Mouse (Mus musculus) heart, postnatal 0 days (tissue): ENCODE data around the gene Grk5.

ENCODE experiments used
- CTCF ChIP-seq: IDR thresholded peaks from 2 replicates; pipeline ENCODE4 v1.5.1; 2016; ENCODE audit warnings: antibody characterized with exemption, control low read depth, low read depth
- EP300 ChIP-seq: IDR thresholded peaks from 2 replicates; pipeline ENCODE4 v1.6.1; 2016; ENCODE audit warnings: antibody characterized with exemption, low read depth

DNA sequence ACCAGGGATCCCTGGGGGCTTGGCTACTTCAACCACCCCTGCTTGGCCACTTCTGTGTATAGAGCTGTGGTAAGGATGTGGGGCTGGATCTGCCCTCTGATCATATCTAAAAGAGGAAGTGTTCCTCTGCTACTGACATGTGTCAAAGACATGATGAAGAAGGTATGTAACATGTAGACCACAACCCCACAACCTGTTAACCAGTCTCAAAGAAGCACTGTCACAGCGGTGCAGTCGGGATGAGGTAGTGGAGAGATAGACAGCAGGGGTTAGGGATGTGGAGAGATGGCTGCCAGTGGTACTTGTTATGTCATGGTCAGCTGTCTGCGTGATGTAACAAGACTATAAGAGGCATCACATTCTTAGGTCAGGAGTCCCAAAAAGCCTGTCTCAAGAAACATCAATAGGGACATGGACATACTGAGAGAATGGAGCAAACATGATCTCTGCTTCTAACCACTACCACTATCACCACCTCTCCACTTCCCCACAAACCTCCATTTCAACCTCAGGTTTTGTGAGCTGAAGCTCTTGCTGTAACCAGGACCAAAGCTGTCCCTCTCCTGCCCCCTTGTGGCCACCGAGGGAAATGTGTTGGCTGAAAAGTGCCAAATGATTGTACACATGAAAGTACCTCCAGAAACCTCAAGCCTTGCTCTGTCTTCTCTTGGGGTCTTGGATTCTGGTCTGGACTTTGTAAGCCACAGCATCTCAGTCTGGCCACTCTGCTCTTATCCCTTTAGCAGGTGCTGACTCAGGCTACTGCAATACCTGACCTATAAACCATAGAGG, 194.8 kb downstream of the Grk5 start:
- no peak for TF ChIP-seq EP300
- TF ChIP-seq CTCF, result peak; percentile 98
